Mouse (Mus musculus) cerebellum, adult 2 months (tissue): ENCODE results near the gene Nacc1.

ENCODE experiments used
- CTCF ChIP-seq: fragments of 200-500 bp; IDR thresholded peaks from 2 replicates; pipeline ENCODE4 v1.5.1; 2011; ENCODE audit warnings: low read depth, mild to moderate bottlenecking, control low read depth, low read length, moderate library complexity, borderline replicate concordance; ENCODE audit not compliant: insufficient read depth
- POLR2A ChIP-seq: fragments of 200-500 bp; IDR thresholded peaks from 2 replicates; pipeline ENCODE4 v1.6.1; 2011; ENCODE audit warnings: low read length, control low read depth, borderline replicate concordance; ENCODE audit not compliant: insufficient read depth

- TF ChIP-seq POLR2A: no peak
- no peak for TF ChIP-seq CTCF
These were observed 18.8 kb downstream of the Nacc1 start for GRCm38 (mm10) chr8:84668731-84669485.
